Mouse (Mus musculus): ENCODE measurements around the gene Dnah11. TPM values are rescaled to one million over a fixed set of nuclear protein-coding genes. Genes with fewer than 3 reads are reported as not detected.

The Dnah11 gene
- polyA plus RNA-seq, 1 experiment from 2014 or later, result 0.19 TPM

- Histone ChIP-seq H3K4me1 (ENCODE audit: control insufficient read depth, insufficient read depth, low read length) (no peaks in the 10 kb centered on the region), H3K27ac (ENCODE audit: low read length) (no peak overlapping the region), H3K4me3 (ENCODE audit: low read depth, low read length) (no peak overlapping the region), H3K36me3 (ENCODE audit: control insufficient read depth, insufficient read depth, low read length) (no peaks in the 10 kb centered on the region), H3K27me3 (ENCODE audit: control insufficient read depth, insufficient read depth, low read depth, low read length) (no peaks in the 10 kb centered on the region), H3K9me3 (replicated peaks; ENCODE audit: control insufficient read depth, low read length, poor library complexity, severe bottlenecking) (no peaks in the 10 kb centered on the region), H3K9ac (ENCODE audit: low read depth, low read length) (no peak overlapping the region), H3K4me2 (ENCODE audit: low read length) (no peak overlapping the region)
- no peak for ATAC-seq
- WGBS, result 59% methylated on average over 5 of the region's 5 CpGs
Observed at GRCm38 (mm10) chr12:117832190-117832589, 366.7 kb downstream of the Dnah11 start.

- Histone ChIP-seq H3K4me3 (ENCODE audit: low read depth, low read length) (no peak overlapping the region), H3K4me2 (ENCODE audit: low read length) (no peak overlapping the region), H3K36me3 (ENCODE audit: control insufficient read depth, insufficient read depth, low read length) (no peaks in the 10 kb centered on the region), H3K9ac (ENCODE audit: low read depth, low read length) (no peak overlapping the region), H3K27me3 (ENCODE audit: control insufficient read depth, insufficient read depth, low read depth, low read length) (no peaks in the 10 kb centered on the region), H3K27ac (ENCODE audit: low read length) (no peak overlapping the region), H3K9me3 (replicated peaks; ENCODE audit: control insufficient read depth, low read length, poor library complexity, severe bottlenecking) (no peaks in the 10 kb centered on the region), H3K4me1 (ENCODE audit: control insufficient read depth, insufficient read depth, low read length) (no peaks in the 10 kb centered on the region)
- WGBS, result 83% methylated on average over 8 of the region's 8 CpGs
- ATAC-seq, result no peak
Observed at GRCm38 (mm10) chr12:117831351-117831961, 367.4 kb downstream of the Dnah11 start.

DNA sequence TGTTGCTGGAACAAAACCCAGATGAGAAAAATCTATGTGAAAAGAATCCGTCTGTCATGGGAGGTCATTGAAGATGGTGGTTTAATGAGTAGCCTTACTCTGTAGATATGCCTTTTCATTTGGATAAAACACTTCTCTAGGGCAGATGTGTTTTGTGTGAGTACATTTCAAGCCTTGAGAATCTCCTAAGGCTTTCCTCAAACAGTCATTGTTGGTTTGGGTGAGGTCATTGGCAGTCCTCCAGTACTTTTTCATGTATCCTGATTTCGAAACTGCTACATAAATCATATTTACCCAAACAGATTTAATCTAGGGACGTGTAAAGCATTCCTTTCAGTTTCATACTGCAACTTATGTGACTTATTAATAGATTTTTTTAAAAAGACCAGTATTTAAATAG lies 370.5 kb downstream of the Dnah11 start:
- Histone ChIP-seq H3K9me3 (replicated peaks; ENCODE audit: control insufficient read depth, low read length, poor library complexity, severe bottlenecking) (no peaks in the 10 kb centered on the region), H3K27me3 (ENCODE audit: control insufficient read depth, insufficient read depth, low read depth, low read length) (no peaks in the 10 kb centered on the region), H3K27ac (ENCODE audit: low read length) (no peak overlapping the region), H3K4me1 (ENCODE audit: control insufficient read depth, insufficient read depth, low read length) (no peaks in the 10 kb centered on the region), H3K4me3 (ENCODE audit: low read depth, low read length) (no peak overlapping the region), H3K4me2 (ENCODE audit: low read length) (no peak overlapping the region), H3K9ac (ENCODE audit: low read depth, low read length) (no peak overlapping the region), H3K36me3 (ENCODE audit: control insufficient read depth, insufficient read depth, low read length) (no peaks in the 10 kb centered on the region)
- WGBS, result 86% methylated on average over 3 of the region's 3 CpGs
- ATAC-seq, result no peak

Other genes with a start within 250 kb of the Dnah11 start
- 22.6 and 26.7 TPM in 2 replicates for gene Sp4, start 102.4 kb upstream of the Dnah11 start, polyA plus RNA-seq (2015; fragmentation: Nextera tagmentation; extraction: Ambion mirVana)

Data from midbrain, embryonic 16.5 days (tissue).